Mouse (Mus musculus) C2C12 (cell line): ENCODE measurements around the gene H2al1a.

Source experiments
- CTCF ChIP-seq: IDR thresholded peaks from one replicate; pipeline ENCODE4 v1.5.1; 2011; ENCODE audit not compliant: control insufficient read depth, insufficient read depth, insufficient read length
- FOSL1 ChIP-seq: IDR thresholded peaks from one replicate; pipeline ENCODE4 v1.8.0; 2011; ENCODE audit warnings: mild to moderate bottlenecking, low read length; ENCODE audit not compliant: poor library complexity, insufficient read depth, severe bottlenecking
- MYOD1 ChIP-seq: IDR thresholded peaks from one replicate; pipeline ENCODE4 v1.6.1; 2011; ENCODE audit warnings: low read depth; ENCODE audit not compliant: control insufficient read depth, insufficient read length

- no peak for TF ChIP-seq FOSL1
- no peak for TF ChIP-seq CTCF
- TF ChIP-seq MYOD1 = no peak
These were observed 22.0 kb upstream of the H2al1a start for GRCm38 (mm10) chrX:11277083-11277482.
